Mouse (Mus musculus) thymus, postnatal 25 days (tissue): ENCODE results near the gene Clcnka.

Experiments used
- DNase-seq: peaks from one replicate; pipeline ENCODE4 v3.0.0; 2022

Clcnka gene

DNA sequence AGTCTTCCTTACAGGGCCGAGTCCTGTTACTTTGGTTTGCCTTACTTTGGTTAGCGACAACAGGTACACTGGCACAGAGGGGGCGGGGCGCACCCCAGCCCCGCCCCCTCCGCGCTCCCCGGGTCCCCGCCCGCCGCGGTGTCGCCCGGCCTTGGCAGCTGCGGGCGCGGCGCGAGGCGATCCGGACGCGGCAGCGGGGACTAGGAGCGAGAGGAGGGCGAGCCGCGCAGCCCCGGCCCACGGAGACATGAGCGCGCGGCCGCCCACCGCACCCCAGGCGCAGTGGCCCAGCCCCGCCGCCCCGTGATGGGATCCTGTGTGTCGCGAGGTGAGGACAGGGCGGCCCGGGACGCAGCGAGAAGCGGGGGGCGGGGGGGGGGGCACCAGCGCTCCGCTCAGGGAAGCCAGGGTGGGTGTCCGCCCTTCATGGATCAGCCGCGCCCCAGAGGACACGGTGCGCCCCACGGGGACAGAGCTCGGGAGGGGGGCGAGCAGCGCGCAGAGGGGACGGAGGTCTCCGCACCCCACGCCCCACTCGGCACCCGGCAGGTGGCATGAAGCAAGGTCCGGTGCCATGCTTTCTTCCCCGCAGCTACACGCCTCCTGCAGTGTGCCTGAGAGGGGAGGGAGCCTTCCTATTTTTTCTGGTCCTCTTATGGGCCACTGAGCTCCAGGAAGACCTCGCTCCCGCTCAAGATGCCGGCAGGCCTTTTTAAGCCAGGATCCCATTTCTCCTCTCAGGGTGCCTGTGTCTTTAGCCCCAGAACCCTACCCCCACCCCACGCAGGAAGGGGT is 30.3 kb downstream of the Clcnka start, which contains the start of gene Fam131c:
TSS of gene Fam131c (plus strand) at position 224 of the 795 bp plus-strand sequence.
- peak; percentile 8 for DNase-seq

DNA sequence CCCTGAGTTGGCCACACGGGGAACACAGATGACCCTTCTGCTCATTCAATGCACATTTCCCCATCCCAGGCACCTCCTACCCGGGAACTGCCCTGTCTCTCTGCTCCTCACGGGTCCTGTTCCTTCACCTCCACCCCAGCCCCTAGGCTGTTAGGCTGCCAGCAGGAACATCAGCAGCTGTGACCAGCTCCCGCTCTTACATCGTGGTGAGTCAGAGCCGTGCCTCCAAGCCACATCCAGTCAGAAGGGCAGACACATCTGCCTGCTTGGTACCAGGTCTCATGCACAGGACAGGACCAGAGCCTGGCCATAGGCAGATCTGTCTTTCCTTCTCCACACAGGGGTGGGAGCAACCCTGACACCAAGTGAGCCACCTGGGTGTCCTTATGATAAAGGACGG is 32.6 kb downstream of the Clcnka start:
- no peak for DNase-seq

- DNase-seq = no peak
These were observed 33.4 kb downstream of the Clcnka start for GRCm38 (mm10) chr4:141365126-141365525.

DNA sequence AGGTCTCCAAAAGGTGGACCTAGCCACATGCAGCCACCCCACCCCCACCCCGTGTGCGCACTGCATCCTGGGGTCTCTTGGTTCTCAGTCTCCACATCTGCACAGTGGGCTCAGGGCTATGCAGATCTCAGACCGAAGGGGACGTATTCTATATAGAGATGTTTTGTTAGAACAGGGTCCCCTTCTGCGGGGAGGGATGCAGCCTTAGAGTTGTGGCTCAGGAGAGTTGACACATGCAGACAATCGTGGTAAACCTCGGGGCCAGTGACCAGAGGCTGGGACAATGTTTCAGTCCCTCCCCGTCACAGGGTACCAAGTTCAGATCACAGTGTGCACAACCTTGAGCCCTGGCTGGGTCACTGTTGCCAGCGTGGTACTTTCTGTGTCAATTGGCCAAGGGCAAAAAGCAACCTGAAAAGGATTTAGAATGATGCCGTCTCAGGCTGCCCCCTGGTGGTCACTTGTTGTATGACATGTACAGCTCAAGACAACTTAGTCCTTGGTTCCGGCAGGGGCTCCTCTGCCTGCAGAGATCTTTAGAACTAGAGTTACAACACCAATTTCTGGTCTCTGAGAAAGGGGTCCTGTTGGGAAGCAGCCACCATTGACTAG is 35.5 kb downstream of the Clcnka start:
- peak; percentile 65 for DNase-seq

DNA sequence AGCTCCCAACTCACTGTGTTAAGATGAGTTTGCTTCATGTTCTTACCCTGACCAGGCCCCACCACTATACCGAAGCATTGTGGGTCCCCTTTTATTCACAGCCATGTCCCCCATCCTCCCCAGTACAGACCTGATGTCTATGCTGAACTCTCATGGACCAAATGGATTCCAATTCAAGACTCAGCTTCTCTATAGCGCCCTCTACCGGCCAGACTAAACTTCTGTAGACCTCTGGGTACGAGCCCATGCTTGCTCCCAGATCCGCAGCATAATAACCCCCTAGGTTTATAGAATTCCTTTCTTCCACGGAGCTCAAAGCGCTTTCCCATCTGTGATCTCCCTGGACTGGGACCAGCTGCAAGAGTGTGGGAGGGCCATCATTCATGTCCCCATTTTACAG is 37.7 kb downstream of the Clcnka start:
- peak; percentile 13 for DNase-seq

DNA sequence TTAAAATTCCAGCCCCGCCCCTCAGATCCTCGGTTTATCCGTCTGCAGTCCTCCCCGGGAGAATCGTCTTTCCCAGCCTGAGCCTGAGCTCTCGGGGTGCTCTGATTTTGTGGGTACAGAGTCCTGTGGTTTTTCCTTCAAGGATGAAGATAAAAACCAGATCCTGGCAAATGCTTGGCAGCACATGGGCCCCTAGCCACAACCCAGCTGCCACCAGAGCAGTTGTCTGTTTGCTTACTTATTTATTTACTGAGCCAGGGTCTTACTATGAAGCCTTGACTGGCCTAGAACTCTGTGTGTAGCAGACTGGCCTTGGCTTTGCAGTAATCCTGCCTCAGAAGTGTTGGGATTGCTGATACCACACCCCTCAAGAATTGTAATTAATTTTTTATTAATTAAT is 39.3 kb downstream of the Clcnka start:
- no peak for DNase-seq

GRCm38 (mm10) chr4:141357811-141358210 is 40.7 kb downstream of the Clcnka start:
- no peak for DNase-seq

GRCm38 (mm10) chr4:141353868-141354267 is 44.7 kb downstream of the Clcnka start:
- DNase-seq = no peak

DNA sequence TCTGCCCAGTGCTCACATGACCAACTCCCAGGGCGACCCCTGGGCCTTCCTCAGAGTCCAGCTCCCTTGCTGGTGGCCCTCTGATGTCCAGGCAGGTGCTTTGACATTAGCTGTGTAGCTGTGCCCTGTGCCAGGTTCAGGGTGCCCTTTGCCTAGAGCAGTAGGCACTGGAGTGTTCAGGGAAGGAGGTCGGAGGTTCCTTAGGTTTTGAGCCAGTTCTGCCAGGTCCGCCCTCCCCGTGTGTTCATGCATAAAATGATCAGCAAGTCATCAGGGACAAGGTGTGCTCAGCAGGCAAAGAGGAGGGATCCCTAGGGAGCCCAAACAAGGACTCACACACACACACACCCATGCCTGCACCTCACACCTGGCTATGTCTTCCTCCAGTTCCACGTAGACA is 45.5 kb downstream of the Clcnka start:
- DNase-seq = no peak

- DNase-seq = no peak
These were observed 46.6 kb downstream of the Clcnka start for GRCm38 (mm10) chr4:141351972-141352371.

- no peak for DNase-seq
These were observed 48.5 kb downstream of the Clcnka start for GRCm38 (mm10) chr4:141350015-141350414.

GRCm38 (mm10) chr4:141348616-141349015 is 49.9 kb downstream of the Clcnka start:
- no peak for DNase-seq

DNA sequence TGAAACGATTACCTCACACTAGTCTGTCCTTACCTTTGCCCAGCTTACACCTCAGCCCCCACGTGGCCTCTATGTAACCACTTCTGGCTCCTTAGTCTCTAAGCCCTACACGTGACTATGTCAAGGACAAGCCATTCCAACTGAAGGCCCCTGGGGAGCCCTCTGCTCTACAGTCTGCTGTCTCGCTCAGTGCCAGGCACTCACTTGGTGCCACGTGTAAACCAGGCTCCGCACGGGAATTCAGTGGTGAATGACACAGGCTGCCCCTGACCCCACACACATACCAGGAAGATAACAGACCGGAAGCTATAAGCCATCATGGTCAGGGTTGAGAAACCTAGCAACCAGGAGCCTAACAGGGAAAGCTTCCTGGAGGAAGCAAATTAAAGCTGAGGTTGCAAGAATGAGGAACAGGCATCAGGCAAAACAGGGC is 51.1 kb downstream of the Clcnka start:
- no peak for DNase-seq

DNA sequence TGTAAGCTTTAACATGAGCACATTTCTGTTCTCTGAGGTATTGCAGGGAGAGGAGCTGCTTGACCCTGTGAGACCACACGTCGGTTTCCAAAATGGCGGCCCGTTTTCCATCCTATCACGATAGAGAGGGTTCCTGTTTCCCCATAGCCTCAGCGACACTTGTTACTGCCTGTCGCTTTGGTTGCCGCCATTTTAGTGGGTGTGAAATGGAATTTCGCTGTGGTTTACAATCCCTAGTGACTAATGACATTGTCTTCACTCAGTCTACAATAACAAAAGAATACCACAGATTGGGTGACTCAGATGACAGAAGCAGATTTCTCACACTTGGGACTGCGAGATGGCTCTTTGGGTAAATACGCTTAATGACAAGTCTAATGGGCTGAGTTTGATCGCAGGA is 53.3 kb downstream of the Clcnka start:
- no peak for DNase-seq

- DNase-seq = no peak
These were observed 55.0 kb downstream of the Clcnka start for GRCm38 (mm10) chr4:141343515-141343914.

GRCm38 (mm10) chr4:141341477-141341876 is 57.0 kb downstream of the Clcnka start:
- DNase-seq = no peak

DNA sequence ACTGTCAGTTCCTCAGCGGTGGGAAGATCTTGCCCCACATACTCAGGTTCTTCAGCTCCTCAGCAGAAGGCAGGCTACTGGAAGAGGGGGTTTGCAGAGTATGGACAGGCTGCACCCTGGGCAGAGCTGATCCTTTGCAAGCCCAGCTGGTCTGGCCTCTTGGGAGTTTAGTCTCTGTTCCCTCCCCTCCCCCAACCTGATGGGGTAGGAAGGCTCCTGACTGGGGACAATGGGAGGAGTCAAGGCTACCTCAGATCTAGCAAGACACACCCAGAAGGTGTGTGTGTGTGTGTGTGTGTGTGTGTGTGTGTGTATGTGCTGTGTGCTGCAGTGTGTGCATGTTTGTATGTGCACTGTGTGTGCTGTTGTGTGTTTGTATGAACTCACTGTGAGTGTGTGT is 59.7 kb downstream of the Clcnka start:
- DNase-seq = no peak

DNA sequence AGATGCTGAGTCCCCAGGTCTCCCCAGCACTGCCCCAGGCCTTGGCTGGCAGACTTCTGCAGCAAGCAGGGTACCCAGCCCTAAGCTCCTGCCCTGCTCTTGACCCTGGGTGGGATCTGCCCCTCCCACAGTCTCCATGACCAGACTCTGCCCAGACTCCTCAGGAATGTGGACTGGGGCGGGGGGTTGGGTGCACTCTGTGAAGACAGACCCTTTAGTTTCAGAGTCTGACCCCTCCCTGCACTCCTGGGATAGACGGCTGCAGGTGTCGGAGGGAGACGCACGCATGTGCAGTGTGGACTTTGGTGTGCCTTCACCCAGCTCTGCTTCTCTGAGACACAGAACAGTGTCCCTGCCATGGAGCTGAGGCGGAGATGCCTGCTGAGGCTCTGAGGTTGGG is 60.5 kb downstream of the Clcnka start:
- no peak for DNase-seq

- DNase-seq = no peak
These were observed 62.3 kb downstream of the Clcnka start for GRCm38 (mm10) chr4:141336196-141336595.

GRCm38 (mm10) chr4:141335263-141335796 is 63.2 kb downstream of the Clcnka start:
- no peak for DNase-seq

GRCm38 (mm10) chr4:141334695-141335094 is 63.8 kb downstream of the Clcnka start:
- DNase-seq = no peak
